Mouse (Mus musculus) neutrophil, adult 65 days (primary cell): ENCODE results near the gene Isx. TPM values are rescaled to one million over a fixed set of nuclear protein-coding genes. Genes with fewer than 3 reads are reported as not detected.

Experiments
- total RNA-seq: library from RNA; stranded (reverse); gene quantifications from 2 replicates; pipeline ENCODE4 v1.2.4, GENCODE M21; 2023

The Isx gene
- total RNA-seq = not detected in 2 replicates

DNA sequence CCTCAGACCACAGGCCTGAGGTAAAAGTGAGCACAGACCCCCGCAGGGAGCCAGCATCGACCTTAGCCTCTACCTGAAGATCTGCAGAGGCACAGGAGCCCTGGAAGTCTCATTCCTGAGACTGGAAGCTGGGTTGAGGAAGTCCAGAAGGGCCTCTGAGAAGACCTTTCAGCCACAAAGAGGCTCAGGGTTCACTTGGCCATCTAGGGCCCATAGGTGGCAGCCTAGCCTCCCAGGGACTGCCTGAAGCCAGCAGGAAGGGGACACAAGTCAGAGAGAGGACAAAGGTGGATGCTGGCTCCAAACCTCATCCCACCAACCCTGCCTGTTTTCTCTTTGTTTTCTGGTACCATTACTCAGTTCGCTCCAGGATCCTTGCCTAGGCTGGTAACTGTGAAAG lies at the start of gene Isx:
Gene Isx, plus strand, starts transcription at position 234 of the 400 bp plus-strand sequence.

Other genes with a start within 250 kb of the Isx start
- 12.9 and 17.9 TPM in 2 replicates for gene Hmgxb4, start 120.2 kb downstream of the Isx start, total RNA-seq
- 55.0 and 73.2 TPM in 2 replicates for gene Tom1, start 160.5 kb downstream of the Isx start, total RNA-seq
- gene Hmox1, start 220.4 kb downstream of the Isx start, total RNA-seq = 46.9 and 50.3 TPM in 2 replicates
- 100 and 125 TPM in 2 replicates for gene Mcm5, start 236.4 kb downstream of the Isx start, total RNA-seq